In genomic region chr3:107629411-107629810, GRCm38 (mm10) we compare ENCODE assay signal across 29 mouse cellular contexts. TPM values are rescaled to one million over a fixed set of nuclear protein-coding genes. Genes with fewer than 3 reads are reported as not detected.
DNase-seq lines count a peak whose midpoint lies in the region; ATAC-seq lines count a peak whose summit lies in the region.
"Had no signal": no experiment of that assay in that cellular context is flagged by ENCODE, and none has a peak within 500 bp of the region (broad histone marks: within the 10 kb centered on the region; RNA-seq: fewer than 3 reads in every experiment).

No protein-coding gene starts in this region.

- DNase-seq in heart, adult 11 months: peak; percentile 79
- no peak for DNase-seq in heart, postnatal 14 days
- peak; percentile 1 for DNase-seq in kidney, adult 18-20 months
- no peak for DNase-seq in kidney, postnatal 25 days
- peak; percentile 7 for DNase-seq in testis, postnatal 10 days (ENCODE audit: low spot score)
- no peak for DNase-seq in testis, postnatal 14 days (ENCODE audit: low spot score)
- DNase-seq: adrenal gland, postnatal 36 days; B cell, adult 2 months; cerebellum, adult 9-10 months; gastrocnemius, postnatal 14 days; heart, adult 18-20 months; heart, postnatal 36 days; kidney, adult 2 months; kidney, postnatal 10 days; liver; lung, postnatal 4 days; right cerebral cortex, postnatal 14 days; spleen, adult 18-20 months; thymus, postnatal 14 days had no signal

- intact Hi-C loops in heart, postnatal 14 days (cut with DNase I): no loop called here

- ATAC-seq in erythroid progenitor cell, adult 5-6 weeks (replicated peaks; ENCODE audit: low FRiP score, poor library complexity, severe bottlenecking): no peak
- ATAC-seq: Patski had no signal

RNA-seq across cellular contexts. Expression of gene Gm10961, which starts 1.7 kb away (rescaled TPM):
- not detected for total RNA-seq in heart, postnatal 14 days (2021)
- total RNA-seq in erythroid progenitor cell, adult 5-6 weeks (2015; ENCODE audit: low replicate concordance): not detected in 2 replicates
- total RNA-seq in erythroid progenitor cell, adult 5-6 weeks (2017; ENCODE audit: low replicate concordance): not detected in 2 replicates
- total RNA-seq: adrenal gland, adult 18-20 months; adrenal gland, postnatal 36 days; CH12.LX; common myeloid progenitor, adult 5-6 weeks; G1E; gastrocnemius, postnatal 14 days; heart, adult 18-20 months; heart, postnatal 36 days; layer of hippocampus, adult 18-20 months; layer of hippocampus, postnatal 14 days; left cerebral cortex, adult 8-10 months; megakaryocyte-erythroid progenitor cell, adult 5-6 weeks had no signal

RNA-seq across cellular contexts. Expression of gene Strip1, which starts 2.1 kb away (rescaled TPM):
- 10 to 100 TPM; 21.4 to 26.2 TPM for total RNA-seq in heart, postnatal 14 days (2021)
- 6.5 and 9.6 TPM in 2 replicates for total RNA-seq in erythroid progenitor cell, adult 5-6 weeks (2015; ENCODE audit: low replicate concordance)
- 2.6 and 4.8 TPM in 2 replicates for total RNA-seq in erythroid progenitor cell, adult 5-6 weeks (2017; ENCODE audit: low replicate concordance)

RNA-seq across cellular contexts. Expression of gene Alx3, which starts 34.6 kb away (rescaled TPM):
- not detected for total RNA-seq in heart, postnatal 14 days (2021)
- total RNA-seq in erythroid progenitor cell, adult 5-6 weeks (2015; ENCODE audit: low replicate concordance): not detected in 2 replicates
- total RNA-seq in erythroid progenitor cell, adult 5-6 weeks (2017; ENCODE audit: low replicate concordance): not detected in 2 replicates
- total RNA-seq: adrenal gland, adult 18-20 months; adrenal gland, postnatal 36 days; CH12.LX; common myeloid progenitor, adult 5-6 weeks; gastrocnemius, postnatal 14 days; heart, adult 18-20 months; heart, postnatal 36 days; megakaryocyte-erythroid progenitor cell, adult 5-6 weeks had no signal

Comparison
In these comparisons a context has a peak if more than half of its experiments do, and no peak if none do; other contexts are left out.
1. DNase-seq: peak in heart, adult 11 months (single experiment), kidney, adult 18-20 months (single experiment) and testis, postnatal 10 days (single experiment); none in heart, postnatal 14 days (0 of 2), kidney, postnatal 25 days (0 of 2) and testis, postnatal 14 days (single experiment).